Mouse (Mus musculus): ENCODE measurements at regions not wholly inside any gene's neighbourhood (a gene's known extent, or its start where the extent isn't known, plus 50 kb on each side); places are given as distances from the start of the nearest gene placed in this dataset.

DNA sequence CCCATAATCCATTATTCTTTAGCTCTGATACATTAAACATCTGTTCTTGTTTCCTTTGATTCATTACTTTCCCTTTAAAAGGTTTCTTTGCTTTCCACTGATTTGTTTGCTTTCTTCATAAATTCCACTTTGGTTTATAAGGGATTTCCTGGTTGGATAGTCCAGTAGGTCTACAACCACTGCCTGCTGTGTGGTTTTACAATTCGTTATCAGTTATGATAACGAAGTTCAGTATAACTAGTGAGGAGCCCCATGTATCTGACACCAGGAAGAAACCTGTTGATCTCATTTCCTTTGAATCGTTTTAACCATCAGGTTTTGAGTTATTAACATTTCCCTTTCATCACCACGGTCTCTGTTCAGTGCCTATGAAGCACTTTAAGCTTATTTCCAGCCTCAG, 334.3 kb upstream of the Zwint start:
- TF ChIP-seq CTCF (IDR thresholded peaks at IDR 0.05; ENCODE audit: extremely low read depth, insufficient read depth, low read length) (no peak), POLR2A (IDR thresholded peaks at IDR 0.05; ENCODE audit: extremely low read depth, insufficient read depth, low read length) (no peak)
